Mouse (Mus musculus): ENCODE measurements at regions not wholly inside any gene's neighbourhood (a gene's known extent, or its start where the extent isn't known, plus 50 kb on each side); places are given as distances from the start of the nearest gene placed in this dataset.

DNA sequence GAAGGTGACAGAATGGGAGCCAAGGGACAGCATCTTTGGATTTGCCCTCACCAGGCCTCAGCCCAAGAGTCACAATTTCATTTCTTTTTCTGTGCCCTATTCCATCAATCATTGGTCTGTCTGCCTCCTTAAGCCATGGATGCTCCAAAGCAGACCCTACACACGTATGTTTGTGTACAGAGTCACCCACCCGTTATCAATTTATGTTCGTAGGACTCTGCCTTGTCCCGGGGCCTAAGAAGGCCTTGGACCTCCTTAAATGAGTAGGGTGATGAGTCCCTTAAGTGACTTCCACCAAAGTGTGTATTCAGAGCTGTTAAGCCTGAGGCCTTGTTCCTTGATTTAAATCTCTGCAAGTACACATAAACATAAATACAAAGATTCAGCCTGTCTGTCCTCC is 50.1 kb upstream of the Polg start:
- TF ChIP-seq CTCF (IDR thresholded peaks at IDR 0.05; ENCODE audit: control insufficient read depth, insufficient read depth, insufficient replicate concordance, low read depth, low read length) (no peak), POLR2A (IDR thresholded peaks at IDR 0.05; ENCODE audit: control insufficient read depth, low read depth, low read length) (no peak)

All from testis, adult 2 months (tissue).